In the genomic region with DNA sequence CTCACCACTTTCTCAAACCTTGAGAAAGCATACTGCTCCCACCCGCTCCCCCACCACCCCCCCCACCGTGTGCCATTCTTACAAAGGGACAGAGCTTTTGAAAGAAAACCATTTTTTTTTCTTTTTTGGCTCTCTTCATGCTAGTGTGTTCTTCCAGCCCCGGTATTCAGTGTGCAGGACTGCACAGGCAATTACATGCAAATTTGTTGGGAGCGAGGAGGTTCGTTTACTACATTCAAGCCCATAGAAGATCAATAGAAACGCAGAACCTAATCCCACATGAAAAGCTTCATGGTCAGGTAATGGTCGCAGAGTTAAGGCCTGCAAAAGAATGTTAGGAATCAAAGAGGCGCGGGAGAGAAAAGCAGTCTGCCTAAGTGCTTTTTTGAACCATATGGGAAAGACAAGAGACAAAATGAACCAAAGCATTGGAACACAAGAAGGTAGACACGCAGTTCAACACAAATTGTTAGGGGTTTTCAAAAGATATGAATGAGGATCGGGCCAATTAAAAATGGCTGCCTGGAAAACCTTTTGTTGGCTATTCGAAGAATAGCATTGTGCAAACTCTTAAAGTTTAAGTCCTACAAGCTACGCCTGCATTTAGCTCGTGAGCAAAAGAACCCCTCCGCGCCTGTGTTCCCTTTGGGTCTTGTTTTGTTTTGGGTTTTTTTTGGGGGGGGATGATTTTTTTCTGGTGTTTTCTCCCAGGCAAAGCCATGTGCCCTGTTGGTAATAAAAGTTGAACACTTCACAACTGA, we compare ENCODE assay signal across 10 mouse cellular contexts.
"Had no signal": no experiment of that assay in that cellular context is flagged by ENCODE, and none has a peak within 500 bp of the region (broad histone marks: within the 10 kb centered on the region; RNA-seq: fewer than 3 reads in every experiment).

No protein-coding gene starts in this region.

- H3K4me2 ChIP-seq: liver, embryonic 12.5 days; lung, embryonic 14.5 days had no signal

- DNase-seq: kidney, postnatal 10 days; lung, embryonic 14.5 days; lung, postnatal 10 days; lung, postnatal 4 days; right cerebral cortex, adult 18-20 months; thymus, postnatal 14 days had no signal

- H3K27me3 ChIP-seq: liver, embryonic 12.5 days; megakaryocyte, embryonic 14.5 days had no signal

- H3K9ac ChIP-seq: liver, embryonic 12.5 days; lung, embryonic 14.5 days had no signal

- H3K4me1 ChIP-seq: limb, embryonic 10.5 days; liver, embryonic 12.5 days; megakaryocyte, embryonic 14.5 days had no signal

- H3K36me3 ChIP-seq: limb, embryonic 10.5 days; liver, embryonic 12.5 days had no signal

- H3K9me3 ChIP-seq: limb, embryonic 10.5 days; liver, embryonic 12.5 days had no signal

- H3K4me3 ChIP-seq: limb, embryonic 10.5 days; liver, embryonic 12.5 days; megakaryocyte, embryonic 14.5 days had no signal

- ATAC-seq: liver, embryonic 12.5 days had no signal

- H3K27ac ChIP-seq: limb, embryonic 10.5 days; liver, embryonic 12.5 days; stomach, postnatal 0 days had no signal
